Mouse (Mus musculus) urinary bladder, postnatal 4 days (tissue): ENCODE results near the gene Rwdd1.
"Not testable (repeated sequence)": the region's sequence is repeated elsewhere in the genome, so short reads cannot be mapped to it uniquely, and the experiment has no call there.

Experiments
- DNase-seq, 2 experiments: peaks; one replicate each; pipeline ENCODE4 v3.0.0; 2021 to 2022; ENCODE audit warnings: low spot score in 2 of 2

Rwdd1 gene

DNA sequence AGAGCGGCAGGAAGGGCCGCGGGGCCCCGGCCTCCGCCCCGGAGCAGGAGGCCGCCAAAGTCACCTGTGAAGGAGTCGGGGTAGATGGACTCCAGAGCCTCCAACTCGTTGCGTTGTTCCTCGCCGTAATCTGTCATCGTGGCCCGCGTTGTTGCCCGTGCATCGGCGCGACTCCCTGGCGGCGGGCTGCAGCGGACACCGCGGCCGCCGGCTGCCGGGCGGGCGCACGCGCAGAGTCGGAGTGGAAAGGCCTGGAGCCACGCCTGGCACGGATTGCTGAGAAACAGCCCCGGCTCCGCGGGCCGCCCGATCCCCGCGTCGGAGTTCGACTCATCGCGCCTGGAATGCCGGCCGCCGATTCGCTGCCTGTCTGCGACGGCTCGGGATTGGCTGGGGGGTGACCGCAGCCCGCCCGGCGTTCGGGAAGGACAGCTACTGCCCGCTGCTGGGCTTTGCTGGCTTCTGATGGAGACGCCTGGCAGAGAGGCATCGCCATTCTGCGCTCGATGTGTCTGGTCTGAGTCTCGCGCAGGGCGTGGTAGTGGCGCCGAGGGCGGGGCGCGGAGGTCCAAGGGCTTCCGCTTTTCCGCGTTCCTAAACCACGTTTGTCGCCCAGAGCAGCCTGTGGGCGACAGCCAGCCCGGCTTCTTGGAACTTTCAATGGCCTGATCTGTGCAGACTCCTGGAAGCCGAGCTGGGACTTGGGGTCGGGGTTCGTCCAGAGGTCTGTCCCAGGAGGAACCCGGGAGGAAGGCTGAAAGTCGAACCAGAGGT is at the start of gene Rwdd1:
TSS of gene Rwdd1 (minus strand) at position 323 of the 774 bp plus-strand sequence.
- DNase-seq: peak; percentile 97 to 98

- DNase-seq: no peak
Measured at GRCm38 (mm10) chr10:34066591-34066990, 47.2 kb upstream of the Rwdd1 start.

- no peak for DNase-seq
Measured at GRCm38 (mm10) chr10:34053987-34054386, 34.6 kb upstream of the Rwdd1 start.

- DNase-seq: no peak
Measured at GRCm38 (mm10) chr10:34044210-34044609, 24.8 kb upstream of the Rwdd1 start, which contains the start of gene Calhm4. TSS of gene Calhm4 (minus strand) at chr10:34044310.

GRCm38 (mm10) chr10:34037401-34037800 is 18.0 kb upstream of the Rwdd1 start, which contains the start of gene Trappc3l:
TSS of gene Trappc3l (plus strand) at chr10:34037597.
- DNase-seq: no peak

- DNase-seq: no peak
Measured at GRCm38 (mm10) chr10:34036587-34036986, 17.2 kb upstream of the Rwdd1 start.

DNA sequence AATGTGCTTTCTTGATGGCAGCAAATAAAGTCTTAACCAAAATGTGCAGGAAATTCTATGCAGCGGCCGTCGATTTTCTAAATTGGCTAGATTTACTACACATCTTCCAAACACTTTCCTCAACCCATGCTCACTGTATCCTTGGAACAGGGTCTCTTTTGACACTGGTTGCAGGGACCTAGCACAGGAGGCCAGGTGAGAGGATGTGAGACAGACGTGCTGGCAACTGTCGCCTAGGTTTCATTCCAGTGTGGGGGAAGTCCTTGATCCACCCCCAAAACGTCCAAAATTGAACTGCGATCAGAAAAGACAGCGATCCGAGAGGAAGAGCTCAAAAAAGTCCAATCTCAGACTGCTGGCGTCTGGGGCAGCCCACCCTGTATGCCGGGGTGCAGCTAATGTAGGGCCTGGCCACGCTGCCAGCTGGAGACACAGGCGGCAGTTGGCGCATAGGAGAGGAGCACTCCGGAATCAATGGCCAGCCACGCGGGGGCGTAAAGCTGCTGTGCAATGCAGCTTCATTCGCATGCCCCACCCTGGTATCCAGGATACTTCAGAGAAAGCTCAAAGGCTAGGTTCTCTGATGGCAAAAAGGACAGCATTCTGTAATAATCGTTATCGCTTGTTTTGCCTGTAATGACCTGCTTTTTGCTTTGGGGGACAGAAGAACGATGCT is 14.3 kb upstream of the Rwdd1 start:
- DNase-seq: peak; percentile 58 to 72

- DNase-seq: no peak
Measured at GRCm38 (mm10) chr10:34030322-34030721, 10.9 kb upstream of the Rwdd1 start.

DNA sequence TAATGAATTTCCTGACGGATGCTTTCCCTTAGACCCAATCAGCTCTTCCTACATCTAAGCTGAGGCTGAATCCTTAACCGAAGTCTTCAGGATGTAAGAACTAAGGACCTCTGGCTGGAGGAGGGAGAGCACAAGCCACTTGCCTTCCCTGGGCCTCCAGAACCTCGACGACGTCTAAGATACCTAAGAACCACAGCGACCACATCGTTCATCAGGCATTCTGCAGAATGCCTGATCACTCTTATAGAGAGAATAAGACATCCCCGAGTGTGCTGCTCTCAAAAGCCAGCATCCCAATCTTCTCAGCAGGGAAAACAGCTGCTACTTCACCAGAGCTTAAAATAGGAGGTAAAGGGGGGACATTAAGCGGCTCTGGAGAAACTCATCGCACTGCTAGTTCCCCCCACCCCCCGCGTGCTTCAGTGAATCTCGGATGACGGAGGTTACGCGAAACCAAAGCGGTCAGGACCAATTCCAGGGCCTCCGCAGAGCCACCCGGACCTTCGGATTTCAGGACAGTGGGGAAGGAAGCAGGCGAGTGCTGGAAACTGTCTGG is 600 bp downstream of the Rwdd1 start:
- DNase-seq: no peak

DNA sequence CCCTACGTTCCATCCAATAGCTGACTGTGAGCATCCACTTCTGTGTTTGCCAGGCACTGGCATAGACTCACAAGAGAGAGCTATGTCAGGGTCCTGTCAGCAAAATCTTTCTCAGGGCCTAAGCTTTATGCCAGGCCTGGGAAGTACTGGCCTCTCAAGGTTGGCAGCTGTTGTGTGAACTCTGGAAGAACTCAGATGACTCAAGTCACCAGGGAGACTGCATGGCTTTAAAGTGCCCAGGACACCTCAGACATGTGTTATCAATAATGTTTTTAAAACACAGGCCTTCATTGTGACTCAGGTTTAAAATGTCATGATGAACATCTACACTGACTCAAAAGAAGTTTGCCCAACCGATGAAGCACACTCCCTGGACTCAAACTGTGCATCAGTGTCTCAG is 6.2 kb downstream of the Rwdd1 start:
- DNase-seq: no peak

DNA sequence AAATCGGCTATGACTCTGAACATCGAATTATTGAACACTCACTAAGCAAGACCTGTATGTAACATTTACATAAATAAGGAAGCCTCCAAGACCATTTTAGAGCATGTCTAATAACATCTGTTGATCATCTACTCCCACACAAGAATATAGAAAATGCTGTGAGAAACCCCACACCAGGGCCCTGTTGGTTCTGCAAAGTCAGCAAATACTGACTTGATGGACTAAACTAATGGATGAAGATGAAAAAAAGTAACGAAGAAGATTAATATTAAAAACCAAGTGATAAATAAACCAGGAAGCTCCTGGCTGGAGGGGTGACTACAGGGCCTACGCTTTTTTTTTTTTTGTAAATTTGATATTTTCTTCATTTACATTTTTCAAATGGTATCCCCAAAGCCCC is 6.8 kb downstream of the Rwdd1 start:
- DNase-seq: no peak

DNA sequence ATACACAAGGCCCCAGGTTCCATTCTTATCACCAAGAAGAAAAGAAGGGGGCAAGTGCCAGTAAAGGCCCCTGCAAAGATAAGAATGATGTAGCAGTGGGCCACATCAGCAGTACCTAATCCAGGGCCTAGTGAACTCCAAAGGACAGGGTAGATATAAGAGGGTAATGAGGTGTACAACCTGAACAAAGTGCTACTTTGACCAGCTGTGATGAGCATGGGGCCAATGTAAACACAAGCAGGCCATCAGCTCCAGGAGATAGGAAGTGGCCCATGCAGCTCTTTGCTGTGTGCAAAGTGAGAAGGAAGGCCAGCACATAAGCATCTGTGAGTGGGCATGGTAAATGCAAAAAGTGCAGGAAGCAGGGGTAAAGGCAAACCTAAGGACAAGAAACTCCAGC is 21.0 kb downstream of the Rwdd1 start:
- no peak for DNase-seq

GRCm38 (mm10) chr10:33996686-33997085 is 22.7 kb downstream of the Rwdd1 start:
- not testable (repeated sequence) for DNase-seq

- DNase-seq: no peak
Measured at GRCm38 (mm10) chr10:33986771-33987170, 32.7 kb downstream of the Rwdd1 start.

DNA sequence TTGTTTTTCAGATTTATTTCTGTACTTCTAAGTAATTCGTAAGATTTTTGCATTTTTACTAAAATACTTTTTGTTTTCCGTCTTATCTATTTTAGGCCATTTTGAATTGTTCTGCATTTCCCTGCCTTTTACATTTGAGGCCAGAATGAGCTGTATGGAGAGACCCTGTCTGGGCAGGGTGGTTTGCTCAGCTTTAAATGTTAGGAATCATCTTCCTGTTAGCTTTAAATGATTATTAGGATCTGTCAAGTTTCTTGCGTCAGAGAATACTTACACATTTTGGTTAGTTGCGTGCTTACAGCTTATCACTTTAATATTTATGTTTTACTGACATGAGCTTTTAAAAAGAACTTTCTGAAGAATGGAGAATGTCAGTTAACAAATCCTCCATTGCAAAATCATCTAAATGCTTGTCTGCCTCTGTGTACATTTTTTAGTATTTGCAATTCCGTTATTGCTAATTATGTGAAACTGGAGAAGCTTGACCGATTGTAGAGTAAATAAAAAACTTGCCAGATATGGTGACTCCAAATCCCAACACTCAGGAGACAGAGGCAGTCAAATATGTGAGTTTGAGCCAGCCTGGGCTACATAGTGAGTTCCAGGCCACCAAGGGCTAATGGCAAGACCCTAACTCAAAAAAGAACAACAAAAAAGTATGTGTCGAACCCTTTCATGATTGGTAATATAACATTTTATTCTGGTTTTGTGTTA is 44.5 kb downstream of the Rwdd1 start:
- DNase-seq: no peak

DNA sequence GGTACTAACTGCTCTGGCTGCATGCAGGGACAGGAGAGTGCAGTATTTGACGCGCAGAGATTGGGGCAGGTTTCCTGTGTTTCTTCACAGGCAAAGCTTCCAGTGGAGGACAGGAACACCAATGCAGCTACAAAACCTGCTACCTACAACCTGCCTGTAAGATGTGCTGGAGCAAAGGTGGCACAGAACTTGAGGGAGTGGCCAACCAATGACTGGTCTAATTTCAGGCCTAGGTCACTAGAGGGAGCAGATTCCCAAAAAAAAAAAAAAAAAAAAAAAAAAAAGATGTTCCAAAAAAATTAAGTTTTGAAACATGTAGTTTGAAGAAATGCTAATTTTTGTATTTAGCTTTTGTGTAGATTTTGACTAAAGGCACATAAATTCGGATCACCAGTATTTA is 66.9 kb downstream of the Rwdd1 start:
- DNase-seq: no peak

DNA sequence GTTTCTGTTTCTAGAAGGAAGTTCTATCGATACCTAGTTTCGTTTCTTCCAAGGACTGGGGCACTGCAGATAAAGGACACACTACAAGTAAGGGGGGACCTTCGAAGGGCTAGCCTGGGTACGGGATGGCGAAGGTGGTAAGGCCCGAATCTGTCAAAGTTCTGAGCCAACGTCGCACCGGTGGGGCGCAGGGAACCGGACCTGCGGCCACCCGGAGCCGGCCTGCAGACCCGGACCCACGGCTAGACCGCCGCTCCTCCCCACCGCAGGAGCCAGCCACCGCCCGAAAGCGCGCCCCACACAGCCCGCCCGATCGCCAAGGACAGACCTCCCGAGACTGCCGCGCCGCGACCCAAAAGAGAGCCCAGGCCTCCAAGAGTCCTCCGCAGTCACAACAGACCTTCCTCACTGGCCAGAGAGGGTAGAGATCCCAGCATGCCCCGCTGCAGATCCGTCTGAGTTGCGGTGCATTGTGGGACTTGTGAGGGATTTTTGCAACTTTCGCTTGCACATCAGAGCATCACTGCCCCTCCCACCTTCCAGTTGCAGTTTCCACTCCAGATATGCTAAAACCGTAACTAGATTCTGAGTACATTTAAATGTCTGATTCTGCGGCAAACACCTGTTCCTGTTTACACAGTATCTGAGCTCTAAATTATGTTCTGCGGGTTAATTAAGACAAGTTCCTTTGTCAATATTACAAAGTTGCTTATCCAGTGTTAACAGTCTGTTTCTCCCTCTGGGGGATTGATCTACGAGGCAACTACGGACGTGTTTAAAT is 68.4 kb downstream of the Rwdd1 start, which contains the start of gene Zup1:
TSS of gene Zup1 (minus strand) at position 467 of the 781 bp plus-strand sequence.
- DNase-seq: peak; percentile 72 to 82
